Mouse (Mus musculus) heart, embryonic 13.5 days (tissue): Measurements from ENCODE around the gene Atp6v1fnb. TPM values are rescaled to one million over a fixed set of nuclear protein-coding genes. Genes with fewer than 3 reads are reported as not detected.

Experiments used
- ATAC-seq: fragments of 200-750 bp; cut with Nextera tagmentation; 2 replicates; pipeline ENCODE4 v1.8.0; 2017; ENCODE audit warnings: moderate TSS enrichment; ENCODE audit not compliant: insufficient number of reproducible peaks, low FRiP score, low TSS enrichment; ENCODE audit errors: extremely low read depth
- H3K27ac ChIP-seq: fragments of 300-500 bp; sonication (generic); replicated peaks from 2 replicates; pipeline ENCODE4 v1.5.1; 2015; ENCODE audit warnings: moderate library complexity, mild to moderate bottlenecking, inconsistent platforms
- H3K27me3 ChIP-seq: fragments of 300-500 bp; sonication (generic); replicated peaks from 2 replicates; pipeline ENCODE4 v1.6.1; 2015; ENCODE audit warnings: mild to moderate bottlenecking, inconsistent platforms
- H3K36me3 ChIP-seq: fragments of 300-500 bp; sonication (generic); 2 replicates; pipeline ENCODE4 v1.6.1; 2015; ENCODE audit warnings: mild to moderate bottlenecking, inconsistent platforms
- H3K4me1 ChIP-seq: fragments of 300-500 bp; sonication (generic); 2 replicates; pipeline ENCODE4 v1.6.1; 2015; ENCODE audit warnings: inconsistent platforms
- H3K4me2 ChIP-seq: fragments of 300-500 bp; sonication (generic); 2 replicates; pipeline ENCODE4 v1.6.1; 2015; ENCODE audit warnings: inconsistent platforms, mild to moderate bottlenecking, moderate library complexity
- H3K4me3 ChIP-seq: fragments of 300-500 bp; sonication (generic); 2 replicates; pipeline ENCODE4 v1.5.1; 2015; ENCODE audit warnings: moderate library complexity, mild to moderate bottlenecking, inconsistent platforms
- H3K9ac ChIP-seq: fragments of 300-500 bp; sonication (generic); 2 replicates; pipeline ENCODE4 v1.6.1; 2015; ENCODE audit warnings: inconsistent platforms, mild to moderate bottlenecking, moderate library complexity
- H3K9me3 ChIP-seq: fragments of 300-500 bp; sonication (generic); 2 replicates; pipeline ENCODE4 v1.6.1; 2016; ENCODE audit warnings: inconsistent platforms
- WGBS: fragments of 180-500 bp; shearing (Covaris S2); methylation state at CpG from one replicate; pipeline ENCODE4 v1.1.7; 2015; ENCODE audit warnings: mixed read lengths; 5-methylcytosine and 5-hydroxymethylcytosine counted together
- polyA plus RNA-seq: library from polyadenylated mRNA; unstranded; fragments of >200 nt; fragmentation: Nextera tagmentation; extraction: Ambion mirVana; gene quantifications from 2 replicates; pipeline ENCODE4 v1.2.1, GENCODE M21; 2015

Atp6v1fnb gene
- polyA plus RNA-seq, 1 experiment from 2014 or later = not detected

DNA sequence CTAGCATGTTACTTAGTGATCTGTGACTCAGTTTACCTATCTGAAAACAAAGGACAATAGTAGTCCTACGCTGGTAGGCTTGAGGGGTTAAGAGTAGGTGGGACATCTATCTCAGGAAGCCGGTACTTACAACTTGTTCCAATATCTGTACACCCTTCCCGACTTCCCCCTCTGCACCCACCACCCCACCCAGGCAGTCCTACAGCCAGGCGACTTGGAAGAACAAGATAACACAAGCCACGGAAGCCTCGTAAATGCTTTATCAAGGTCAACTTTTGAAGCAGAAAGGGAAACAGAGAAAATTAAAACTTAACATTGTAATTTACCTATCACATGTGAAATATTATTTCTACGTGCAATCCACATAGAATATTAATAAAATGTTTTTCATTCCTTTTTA lies 28.9 kb downstream of the Atp6v1fnb start:
- Histone ChIP-seq H3K36me3 (peaks cover 8% of the 10 kb centered on the region), H3K27me3 (peaks cover 36% of the 10 kb centered on the region), H3K9me3 (no peaks in the 10 kb centered on the region), H3K4me3 (no peak overlapping the region), H3K27ac (no peak overlapping the region), H3K4me1 (peaks cover 7% of the 10 kb centered on the region; the same call in 1 of the 2 replicates), H3K9ac (no peak overlapping the region), H3K4me2 (no peak overlapping the region)
- 70% methylated on average over 7 of the region's 7 CpGs for WGBS
- no peak for ATAC-seq

- no peak overlapping the region for H3K4me3 ChIP-seq
- no peak overlapping the region for H3K9ac ChIP-seq
- peaks cover 9% of the 10 kb centered on the region for H3K36me3 ChIP-seq
- H3K27ac ChIP-seq = no peak overlapping the region
- WGBS = 83% methylated on average over 6 of the region's 6 CpGs
- peaks cover 30% of the 10 kb centered on the region for H3K27me3 ChIP-seq
- H3K9me3 ChIP-seq = no peaks in the 10 kb centered on the region
- no peak overlapping the region for H3K4me2 ChIP-seq
- peaks cover 5% of the 10 kb centered on the region for H3K4me1 ChIP-seq
- no peak for ATAC-seq
Measured at GRCm38 (mm10) chr6:29500810-29501209, 29.6 kb downstream of the Atp6v1fnb start.

DNA sequence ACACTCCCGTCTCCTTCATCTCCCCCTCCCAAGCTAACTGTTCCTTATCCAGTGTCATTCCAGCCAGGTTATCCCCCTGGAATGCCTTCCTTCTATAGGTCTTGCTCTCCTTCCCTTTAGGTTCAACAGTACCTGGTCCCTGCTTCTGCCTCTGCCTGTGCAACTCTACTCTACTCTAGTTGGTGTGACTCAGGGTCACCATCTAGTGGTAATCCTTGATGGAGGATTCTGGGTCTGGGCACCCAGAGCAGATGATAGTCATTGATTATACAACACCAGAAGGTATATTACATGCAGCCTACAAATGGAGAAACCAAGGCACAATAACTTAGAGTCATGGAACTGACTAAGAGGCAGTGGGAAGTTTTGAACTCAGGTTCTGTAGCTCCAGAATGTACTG lies 30.4 kb downstream of the Atp6v1fnb start:
- no peak overlapping the region for H3K4me2 ChIP-seq
- no peaks in the 10 kb centered on the region for H3K9me3 ChIP-seq
- H3K27me3 ChIP-seq = peaks cover 29% of the 10 kb centered on the region
- no peak for ATAC-seq
- H3K9ac ChIP-seq = no peak overlapping the region
- no peak overlapping the region for H3K27ac ChIP-seq
- H3K4me3 ChIP-seq = no peak overlapping the region
- WGBS = 77% methylated on average over 1 of the region's 1 CpGs
- H3K4me1 ChIP-seq = peaks cover 7% of the 10 kb centered on the region
- H3K36me3 ChIP-seq = peaks cover 8% of the 10 kb centered on the region; the same call in 1 of the 2 replicates

- 81% methylated on average over 5 of the region's 5 CpGs for WGBS
- Histone ChIP-seq H3K4me3 (no peak overlapping the region), H3K9ac (no peak overlapping the region), H3K9me3 (no peaks in the 10 kb centered on the region), H3K27ac (no peak overlapping the region), H3K36me3 (0 out of 2 replicates have a peak, but pooled peaks cover 4% of the 10 kb centered on the region), H3K4me1 (peaks cover 24% of the 10 kb centered on the region), H3K27me3 (peaks cover 11% of the 10 kb centered on the region), H3K4me2 (no peak overlapping the region)
- ATAC-seq = no peak
Measured at GRCm38 (mm10) chr6:29505493-29505892, 34.3 kb downstream of the Atp6v1fnb start.

DNA sequence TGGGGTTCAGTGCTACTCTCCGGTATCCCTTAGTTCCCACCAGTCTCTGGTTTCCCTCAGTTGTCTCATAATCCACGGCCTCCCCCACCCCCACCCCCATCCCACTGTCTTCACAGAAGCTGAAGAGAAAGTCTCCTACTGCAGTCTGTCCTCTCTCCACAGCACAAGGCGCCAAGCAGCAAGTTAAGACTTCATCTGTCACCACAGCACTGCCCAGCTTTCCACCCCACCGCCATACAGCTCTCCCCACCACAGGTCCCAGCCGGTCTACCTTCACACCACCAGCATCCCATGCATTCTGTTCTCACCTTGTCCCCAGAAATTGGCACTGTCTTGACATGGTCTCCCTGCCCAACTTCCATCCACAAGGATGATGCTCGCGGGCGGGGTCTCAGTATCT lies 35.6 kb downstream of the Atp6v1fnb start:
- ATAC-seq = no peak
- peaks cover 11% of the 10 kb centered on the region for H3K27me3 ChIP-seq
- peaks cover 24% of the 10 kb centered on the region for H3K4me1 ChIP-seq
- H3K4me2 ChIP-seq = peak overlapping the region; percentile 86
- no peaks in the 10 kb centered on the region for H3K9me3 ChIP-seq
- H3K36me3 ChIP-seq = 0 out of 2 replicates have a peak, but pooled peaks cover 4% of the 10 kb centered on the region
- H3K27ac ChIP-seq = no peak overlapping the region
- peak overlapping the region; percentile 79 for H3K9ac ChIP-seq
- peak overlapping the region; percentile 71 for H3K4me3 ChIP-seq
- WGBS = 24% methylated on average over 8 of the region's 8 CpGs

GRCm38 (mm10) chr6:29507447-29508309 lies 36.4 kb downstream of the Atp6v1fnb start, which contains the start of gene Kcp:
Kcp (minus strand) TSS chr6:29507952.
- ATAC-seq = peak; percentile 19; the same call in 1 of the 2 replicates
- no peaks in the 10 kb centered on the region for H3K9me3 ChIP-seq
- no peak within 1 kb of the TSS for H3K27ac ChIP-seq
- H3K36me3 ChIP-seq = 0 out of 2 replicates have a peak, but pooled peaks cover 4% of the 10 kb centered on the region
- WGBS = under 1% methylated on average over 47 of the region's 47 CpGs
- peaks cover 11% of the 10 kb centered on the region for H3K27me3 ChIP-seq
- peaks cover 24% of the 10 kb centered on the region for H3K4me1 ChIP-seq
- H3K4me3 ChIP-seq = peak within 1 kb of the TSS; percentile 71
- peak within 1 kb of the TSS; percentile 86 for H3K4me2 ChIP-seq
- H3K9ac ChIP-seq = peak within 1 kb of the TSS; percentile 79

DNA sequence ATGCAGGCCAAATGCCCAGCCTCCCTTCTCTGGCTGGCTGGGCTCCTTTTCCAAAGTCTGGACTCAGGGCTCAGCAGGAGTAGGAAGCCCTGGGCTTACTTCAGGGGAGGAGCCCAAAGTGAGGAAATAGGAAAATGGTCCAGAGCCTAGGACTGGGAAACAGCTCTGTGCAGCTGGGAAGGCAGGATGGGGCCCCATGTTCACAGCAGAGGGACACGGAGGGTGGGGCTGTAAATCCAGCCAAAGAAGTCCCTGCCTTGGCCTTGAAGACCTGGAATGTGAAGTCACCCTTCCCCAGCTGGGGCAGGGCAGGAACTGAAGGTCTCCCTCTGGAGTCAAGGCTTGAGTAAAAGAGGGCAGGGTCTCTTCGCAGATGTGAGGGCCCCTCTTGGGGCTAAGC lies 37.8 kb downstream of the Atp6v1fnb start:
- Histone ChIP-seq H3K27me3 (peaks cover 11% of the 10 kb centered on the region), H3K4me1 (peaks cover 35% of the 10 kb centered on the region), H3K27ac (peak overlapping the region; percentile 53; the same call in 1 of the 2 replicates), H3K9ac (no peak overlapping the region), H3K36me3 (0 out of 2 replicates have a peak, but pooled peaks cover 4% of the 10 kb centered on the region), H3K9me3 (no peaks in the 10 kb centered on the region), H3K4me2 (no peak overlapping the region), H3K4me3 (no peak overlapping the region)
- 44% methylated on average over 2 of the region's 2 CpGs for WGBS
- ATAC-seq = no peak

DNA sequence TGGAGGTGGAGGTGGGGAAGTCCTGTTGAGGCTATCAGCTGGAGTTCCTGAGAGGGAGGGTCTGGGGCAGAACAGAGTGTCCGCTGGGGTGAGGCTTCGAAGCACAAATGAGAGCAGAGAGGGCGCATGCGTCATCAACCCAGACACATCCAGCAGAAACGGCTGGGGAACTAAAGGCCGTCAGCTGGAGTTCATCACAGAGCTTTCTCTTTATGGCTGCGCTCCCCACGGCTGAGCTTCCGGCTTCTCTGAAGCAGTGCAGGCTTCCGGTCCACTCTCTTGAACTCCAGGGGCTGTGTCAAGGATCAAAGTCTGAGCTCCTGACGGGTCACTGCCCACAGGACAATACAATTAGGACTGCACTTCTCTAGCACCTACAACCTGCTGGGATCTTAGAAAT lies 42.0 kb downstream of the Atp6v1fnb start:
- Histone ChIP-seq H3K36me3 (no peaks in the 10 kb centered on the region), H3K4me3 (peak overlapping the region; percentile 30), H3K27me3 (no peaks in the 10 kb centered on the region), H3K4me2 (peak overlapping the region; percentile 63), H3K4me1 (peaks cover 20% of the 10 kb centered on the region), H3K9ac (peak overlapping the region; percentile 65), H3K9me3 (no peaks in the 10 kb centered on the region), H3K27ac (peak overlapping the region; percentile 60)
- WGBS = 2% methylated on average over 11 of the region's 11 CpGs
- ATAC-seq = no peak

GRCm38 (mm10) chr6:29517139-29517538 lies 45.9 kb downstream of the Atp6v1fnb start:
- Histone ChIP-seq H3K9ac (no peak overlapping the region), H3K27ac (no peak overlapping the region), H3K27me3 (no peaks in the 10 kb centered on the region; the same call in 1 of the 2 replicates), H3K36me3 (no peaks in the 10 kb centered on the region), H3K4me3 (no peak overlapping the region), H3K9me3 (peaks cover 6% of the 10 kb centered on the region; the same call in 1 of the 2 replicates), H3K4me1 (peaks cover 14% of the 10 kb centered on the region), H3K4me2 (no peak overlapping the region)
- no peak; the same call in 1 of the 2 replicates for ATAC-seq
- 3% methylated on average over 5 of the region's 5 CpGs for WGBS

DNA sequence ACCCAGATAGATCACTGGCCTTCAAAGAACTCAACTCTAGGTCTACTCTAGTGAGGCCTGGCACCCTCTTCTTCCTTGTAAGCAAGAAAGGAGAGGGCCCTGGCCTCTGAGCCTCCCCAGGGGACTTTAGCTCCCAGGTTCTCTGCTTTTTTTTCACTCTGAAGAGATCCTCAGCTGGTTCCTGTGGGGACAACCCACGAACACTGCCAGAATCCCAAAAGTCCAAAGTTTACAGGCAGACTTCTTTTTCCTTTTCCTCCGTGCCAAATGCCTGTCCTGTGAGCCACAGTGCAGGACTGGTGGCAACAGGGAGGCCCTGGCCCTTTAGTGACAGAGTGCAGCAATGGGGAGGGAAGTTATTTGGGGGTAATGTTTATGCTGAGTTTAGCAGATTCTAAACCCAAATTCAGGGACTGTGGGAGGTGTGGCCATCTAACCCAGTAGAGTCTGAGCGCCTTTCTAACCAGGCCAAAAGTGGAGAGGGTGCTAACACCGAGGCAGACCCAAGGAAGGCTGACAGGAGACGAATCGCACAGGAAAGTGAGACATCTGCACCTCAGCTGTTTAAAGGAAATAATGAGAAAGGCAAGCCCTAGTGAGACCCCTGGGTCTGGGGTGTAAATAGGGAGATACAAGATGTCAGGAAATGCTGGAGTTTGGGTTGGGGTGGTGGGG lies 51.5 kb downstream of the Atp6v1fnb start:
- Histone ChIP-seq H3K4me2 (no peak overlapping the region), H3K4me3 (no peak overlapping the region), H3K36me3 (no peaks in the 10 kb centered on the region), H3K9me3 (peaks cover 6% of the 10 kb centered on the region; the same call in 1 of the 2 replicates), H3K27ac (no peak overlapping the region), H3K9ac (no peak overlapping the region), H3K27me3 (peaks cover 26% of the 10 kb centered on the region), H3K4me1 (peaks cover 32% of the 10 kb centered on the region)
- 57% methylated on average over 6 of the region's 6 CpGs for WGBS
- ATAC-seq = no peak
